In the genomic region with DNA sequence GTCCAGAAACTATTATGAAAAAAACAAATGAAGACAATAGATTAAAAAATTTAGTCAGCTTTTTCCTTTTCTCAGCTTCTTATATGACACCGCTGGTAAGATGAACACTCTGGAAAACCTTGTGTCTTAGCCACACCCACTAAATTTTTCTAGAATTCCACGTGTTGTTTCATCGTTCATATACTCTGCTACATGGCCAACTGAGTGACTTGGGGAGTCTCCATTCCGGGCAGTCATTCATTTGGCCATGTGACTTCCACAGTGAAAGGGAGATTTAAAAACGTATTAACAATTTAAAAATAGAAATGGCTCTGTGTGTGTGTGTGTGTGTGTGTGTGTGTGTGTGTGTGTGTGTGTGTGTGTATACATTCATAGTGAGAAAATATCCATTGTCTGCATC, we compare ENCODE assay signal across 19 mouse cellular contexts.
DNase-seq lines count a peak whose midpoint lies in the region; ATAC-seq and TF ChIP-seq lines count a peak whose summit lies in the region.
"Had no signal": no experiment of that assay in that cellular context is flagged by ENCODE, and none has a peak within 500 bp of the region (broad histone marks: within the 10 kb centered on the region; RNA-seq: fewer than 3 reads in every experiment).

No protein-coding gene starts in this region.

- no peaks in the 10 kb centered on the region for H3K79me2 ChIP-seq in MEL (ENCODE audit: control insufficient read depth, insufficient read depth, low read length, poor library complexity)

- no peak overlapping the region for H3K4me2 ChIP-seq in midbrain, embryonic 14.5 days (ENCODE audit: low read length)
- no peak overlapping the region for H3K4me2 ChIP-seq in midbrain, postnatal 0 days (ENCODE audit: low read depth, low read length, poor library complexity, severe bottlenecking)
- no peak overlapping the region for H3K4me2 ChIP-seq in embryonic facial prominence, embryonic 13.5 days
- no peak overlapping the region for H3K4me2 ChIP-seq in stomach, embryonic 16.5 days (ENCODE audit: low read depth, low read length)
- H3K4me2 ChIP-seq: liver, embryonic 11.5 days; neural tube, embryonic 12.5 days had no signal

- no peak for TF ChIP-seq CTCF in midbrain, postnatal 0 days (IDR thresholded peaks at IDR 0.05)
- no peak for TF ChIP-seq CTCF in MEL (IDR thresholded peaks at IDR 0.05 in 2 of 3, conservative IDR thresholded peaks at IDR 0.05 in 1 of 3; ENCODE audit: control insufficient read depth in 1 of 3, insufficient read depth in 1 of 3, low read depth in 2 of 3, low read length in 3 of 3, poor library complexity in 1 of 3, severe bottlenecking in 1 of 3)

- TF ChIP-seq RAD21 in MEL (IDR thresholded peaks at IDR 0.05; ENCODE audit: low read depth, low read length) = no peak

- no peaks in the 10 kb centered on the region for H3K27me3 ChIP-seq in midbrain, embryonic 14.5 days (ENCODE audit: control insufficient read depth, insufficient read depth, low read length)
- H3K27me3 ChIP-seq in midbrain, postnatal 0 days (ENCODE audit: insufficient read depth, low read length) = no peaks in the 10 kb centered on the region
- peaks cover 0 to 4% of the 10 kb centered on the region in 2 experiments; a peak in 3 of 4 replicates for H3K27me3 ChIP-seq in MEL (ENCODE audit: control insufficient read depth in 1 of 2, insufficient read depth in 2 of 2, low read length in 2 of 2)
- no peaks in the 10 kb centered on the region for H3K27me3 ChIP-seq in embryonic facial prominence, embryonic 13.5 days
- no peaks in the 10 kb centered on the region for H3K27me3 ChIP-seq in stomach, embryonic 16.5 days (ENCODE audit: control insufficient read depth, insufficient read depth, low read length)
- H3K27me3 ChIP-seq: neural tube, embryonic 12.5 days had no signal

- H3K4me1 ChIP-seq in midbrain, embryonic 14.5 days (ENCODE audit: control insufficient read depth, insufficient read depth, low read length) = no peaks in the 10 kb centered on the region
- H3K4me1 ChIP-seq in midbrain, postnatal 0 days (ENCODE audit: insufficient read depth, low read length) = no peaks in the 10 kb centered on the region
- H3K4me1 ChIP-seq in MEL (ENCODE audit: control insufficient read depth in 1 of 2, insufficient read depth in 2 of 2, low read length in 2 of 2) = 0 out of 4 replicates have a peak, but pooled peaks cover 0 to 2% of the 10 kb centered on the region in 2 experiments
- H3K4me1 ChIP-seq in embryonic facial prominence, embryonic 13.5 days = peaks cover 5% of the 10 kb centered on the region; the same call in 1 of the 2 replicates
- peaks cover 4% of the 10 kb centered on the region; the same call in 1 of the 2 replicates for H3K4me1 ChIP-seq in stomach, embryonic 16.5 days (ENCODE audit: control insufficient read depth, insufficient read depth, low read length)
- H3K4me1 ChIP-seq: neural tube, embryonic 12.5 days had no signal

- H3K36me3 ChIP-seq in midbrain, embryonic 14.5 days (ENCODE audit: control insufficient read depth, insufficient read depth, low read length) = no peaks in the 10 kb centered on the region
- H3K36me3 ChIP-seq in midbrain, postnatal 0 days (ENCODE audit: insufficient read depth, low read length) = peaks cover 3% of the 10 kb centered on the region; the same call in 1 of the 2 replicates
- peaks cover 0 to 2% of the 10 kb centered on the region in 2 experiments; a peak in 1 of 4 replicates for H3K36me3 ChIP-seq in MEL (ENCODE audit: control insufficient read depth in 1 of 2, insufficient read depth in 2 of 2, low read length in 2 of 2)
- H3K36me3 ChIP-seq in embryonic facial prominence, embryonic 13.5 days = no peaks in the 10 kb centered on the region
- no peaks in the 10 kb centered on the region for H3K36me3 ChIP-seq in stomach, embryonic 16.5 days (ENCODE audit: control insufficient read depth, insufficient read depth, low read length)
- H3K36me3 ChIP-seq: heart, embryonic 10.5 days; neural tube, embryonic 12.5 days had no signal

- H3K27ac ChIP-seq in midbrain, embryonic 14.5 days (replicated peaks; ENCODE audit: low read depth, low read length) = no peak overlapping the region
- no peak overlapping the region for H3K27ac ChIP-seq in midbrain, postnatal 0 days (ENCODE audit: low read depth, low read length)
- H3K27ac ChIP-seq in MEL (ENCODE audit: control insufficient read depth, low read depth, low read length) = no peak overlapping the region
- H3K27ac ChIP-seq in embryonic facial prominence, embryonic 13.5 days = peak overlapping the region; percentile 60; the same call in 1 of the 2 replicates
- peak overlapping the region; percentile 47 for H3K27ac ChIP-seq in stomach, embryonic 16.5 days (ENCODE audit: low read length)
- H3K27ac ChIP-seq: heart, embryonic 10.5 days; layer of hippocampus, adult 2 months; neural tube, embryonic 12.5 days had no signal

- TF ChIP-seq EP300 in MEL (IDR thresholded peaks at IDR 0.05; ENCODE audit: low read depth in 1 of 2, low read length in 2 of 2) = no peak

- peak; percentile 14 for DNase-seq in midbrain, embryonic 14.5 days
- no peak for DNase-seq in midbrain, postnatal 0 days (ENCODE audit: low spot score)
- DNase-seq in MEL (ENCODE audit: low read depth, low spot score) = peak; percentile 6
- DNase-seq in neural tube, embryonic 10.5 days (ENCODE audit: extremely low spot score, low spot score) = no peak
- no peak for DNase-seq in urinary bladder, adult 18-20 months (ENCODE audit: low spot score in 2 of 2)
- DNase-seq: adrenal gland, postnatal 10 days; cerebellum, adult 11 months; cerebellum, postnatal 10 days; layer of hippocampus, postnatal 36 days; right cerebral cortex, adult 18-20 months had no signal

- no peak for TF ChIP-seq POLR2A in MEL (IDR thresholded peaks at IDR 0.05; ENCODE audit: control insufficient read depth in 1 of 2, insufficient read depth in 1 of 2, low read depth in 1 of 2, low read length in 2 of 2, poor library complexity in 1 of 2)

- H3K4me3 ChIP-seq in midbrain, embryonic 14.5 days (replicated peaks; ENCODE audit: low read depth, low read length) = no peak overlapping the region
- H3K4me3 ChIP-seq in midbrain, postnatal 0 days (ENCODE audit: low read depth, low read length) = no peak overlapping the region
- no peak overlapping the region for H3K4me3 ChIP-seq in MEL (ENCODE audit: control insufficient read depth in 1 of 2, insufficient read depth in 1 of 2, low read depth in 2 of 2, low read length in 2 of 2)
- no peak overlapping the region for H3K4me3 ChIP-seq in embryonic facial prominence, embryonic 13.5 days
- H3K4me3 ChIP-seq in stomach, embryonic 16.5 days (replicated peaks; ENCODE audit: low read length) = no peak overlapping the region
- H3K4me3 ChIP-seq: erythroblast, embryonic 14.5 days; heart, embryonic 10.5 days; layer of hippocampus, adult 2 months; neural tube, embryonic 12.5 days had no signal

- WGBS in midbrain, embryonic 14.5 days = 65% methylated on average over 5 of the region's 5 CpGs
- WGBS in midbrain, postnatal 0 days = 52% methylated on average over 5 of the region's 5 CpGs
- WGBS in embryonic facial prominence, embryonic 13.5 days = 56% methylated on average over 5 of the region's 5 CpGs
- WGBS in stomach, embryonic 16.5 days = 48% methylated on average over 5 of the region's 5 CpGs

- no peaks in the 10 kb centered on the region for H3K9me3 ChIP-seq in midbrain, embryonic 14.5 days (ENCODE audit: control insufficient read depth, low read length)
- no peaks in the 10 kb centered on the region for H3K9me3 ChIP-seq in midbrain, postnatal 0 days (ENCODE audit: low read length)
- H3K9me3 ChIP-seq in MEL (replicated peaks; ENCODE audit: insufficient read depth, low read length) = no peaks in the 10 kb centered on the region
- H3K9me3 ChIP-seq in embryonic facial prominence, embryonic 13.5 days = no peaks in the 10 kb centered on the region
- H3K9me3 ChIP-seq in stomach, embryonic 16.5 days (replicated peaks; ENCODE audit: control insufficient read depth, low read length) = no peaks in the 10 kb centered on the region
- H3K9me3 ChIP-seq: heart, embryonic 10.5 days; neural tube, embryonic 12.5 days had no signal

- no peak overlapping the region for H3K9ac ChIP-seq in midbrain, embryonic 14.5 days (replicated peaks; ENCODE audit: low read length)
- no peak overlapping the region for H3K9ac ChIP-seq in midbrain, postnatal 0 days (replicated peaks; ENCODE audit: low read length, poor library complexity, severe bottlenecking)
- no peak overlapping the region for H3K9ac ChIP-seq in MEL (ENCODE audit: control insufficient read depth, low read depth, low read length, poor library complexity, severe bottlenecking)
- no peak overlapping the region for H3K9ac ChIP-seq in embryonic facial prominence, embryonic 13.5 days
- H3K9ac ChIP-seq in stomach, embryonic 16.5 days (ENCODE audit: low read length) = no peak overlapping the region
- H3K9ac ChIP-seq: neural tube, embryonic 12.5 days had no signal

- no peak for ATAC-seq in midbrain, embryonic 14.5 days (ENCODE audit: low FRiP score, low TSS enrichment)
- ATAC-seq in midbrain, postnatal 0 days (ENCODE audit: low FRiP score) = no peak
- ATAC-seq in embryonic facial prominence, embryonic 13.5 days (ENCODE audit: insufficient number of reproducible peaks, insufficient read depth, low FRiP score, low TSS enrichment, low read depth) = no peak
- no peak for ATAC-seq in stomach, embryonic 16.5 days (ENCODE audit: insufficient read depth, low FRiP score)
- ATAC-seq: forebrain, embryonic 14.5 days; inflammation-experienced regulatory T-cells, adult 6 months had no signal

TF ChIP-seq in MEL, 35 proteins besides CTCF, POLR2A, EP300 and RAD21:
- TF ChIP-seq ELF1 (IDR thresholded peaks at IDR 0.05; ENCODE audit: low read depth, low read length) = no peak

Comparison
In these comparisons a context has a peak if more than half of its experiments do, and no peak if none do; other contexts are left out.
1. DNase-seq: peak in midbrain, embryonic 14.5 days (single experiment) and MEL (single experiment); none in midbrain, postnatal 0 days (single experiment), neural tube, embryonic 10.5 days (single experiment) and urinary bladder, adult 18-20 months (0 of 2).
2. H3K27ac ChIP-seq: peak in embryonic facial prominence, embryonic 13.5 days (single experiment) and stomach, embryonic 16.5 days (single experiment); none in midbrain, embryonic 14.5 days (single experiment), midbrain, postnatal 0 days (single experiment) and MEL (single experiment).